Mouse (Mus musculus): Measurements from ENCODE around the gene Defb25.

- TF ChIP-seq POLR2A (IDR thresholded peaks at IDR 0.05; ENCODE audit: extremely low read depth, insufficient read depth, low read length) (no peak), CTCF (IDR thresholded peaks at IDR 0.05; ENCODE audit: extremely low read depth, insufficient read depth, low read length) (no peak)
Observed at GRCm38 (mm10) chr2:152637006-152637322, 14.1 kb upstream of the Defb25 start.
